Mouse (Mus musculus) kidney, embryonic 16.5 days (tissue): ENCODE measurements around the gene Tcea2. TPM values are rescaled to one million over a fixed set of nuclear protein-coding genes. Genes with fewer than 3 reads are reported as not detected.
A peak's percentile ranks its signal among the peaks of the same experiment; 100 is the strongest.

Experiments used
- ATAC-seq: fragments of 200-750 bp; cut with Nextera tagmentation; 2 replicates; pipeline ENCODE4 v1.8.0; 2017; ENCODE audit warnings: moderate TSS enrichment; ENCODE audit not compliant: low FRiP score, low TSS enrichment
- H3K27ac ChIP-seq: fragments of 300-500 bp; sonication (generic); 2 replicates; pipeline ENCODE4 v1.5.1; 2014; ENCODE audit warnings: low read length
- H3K27me3 ChIP-seq: fragments of 300-500 bp; sonication (generic); 2 replicates; pipeline ENCODE4 v1.6.1; 2014; ENCODE audit warnings: low read length, control low read depth, mixed read lengths; ENCODE audit not compliant: insufficient read depth
- H3K36me3 ChIP-seq: fragments of 300-500 bp; sonication (generic); 2 replicates; pipeline ENCODE4 v1.6.1; 2014; ENCODE audit warnings: low read length, control low read depth, mixed read lengths; ENCODE audit not compliant: insufficient read depth
- H3K4me1 ChIP-seq: fragments of 300-500 bp; sonication (generic); 2 replicates; pipeline ENCODE4 v1.6.1; 2014; ENCODE audit warnings: low read length, control low read depth, mixed read lengths; ENCODE audit not compliant: insufficient read depth
- H3K4me2 ChIP-seq: fragments of 300-500 bp; sonication (generic); replicated peaks from 2 replicates; pipeline ENCODE4 v1.6.1; 2014; ENCODE audit warnings: low read depth, low read length
- H3K4me3 ChIP-seq: fragments of 300-500 bp; sonication (generic); 2 replicates; pipeline ENCODE4 v1.5.1; 2014; ENCODE audit warnings: mild to moderate bottlenecking, low read length
- H3K9ac ChIP-seq: fragments of 300-500 bp; sonication (generic); replicated peaks from 2 replicates; pipeline ENCODE4 v1.6.1; 2014; ENCODE audit warnings: low read length
- H3K9me3 ChIP-seq: fragments of 300-500 bp; sonication (generic); 2 replicates; pipeline ENCODE4 v1.6.1; 2016; ENCODE audit warnings: low read length, control low read depth
- WGBS: fragments of 180-500 bp; shearing (Covaris S2); extraction: QIAGEN DNeasy Blood & Tissue Kit; methylation state at CpG from one replicate; pipeline ENCODE4 v1.1.7; 2014; 5-methylcytosine and 5-hydroxymethylcytosine counted together
- polyA plus RNA-seq: library from polyadenylated mRNA; unstranded; fragments of >200 nt; fragmentation: Nextera tagmentation; extraction: Ambion mirVana; gene quantifications from 2 replicates; pipeline ENCODE4 v1.2.1, GENCODE M21; 2015

The Tcea2 gene
- polyA plus RNA-seq, 1 experiment from 2014 or later: 29.3 TPM

GRCm38 (mm10) chr2:181671984-181672383, 8.1 kb upstream of the Tcea2 start:
- Histone ChIP-seq H3K9me3 (no peaks in the 10 kb centered on the region; the same call in 1 of the 2 replicates), H3K27ac (no peak overlapping the region), H3K36me3 (no peaks in the 10 kb centered on the region), H3K4me3 (peak overlapping the region; percentile 55; the same call in 1 of the 2 replicates), H3K4me2 (peak overlapping the region; percentile 72), H3K4me1 (peaks cover 28% of the 10 kb centered on the region), H3K9ac (no peak overlapping the region), H3K27me3 (peaks cover 53% of the 10 kb centered on the region)
- ATAC-seq: no peak
- 22% methylated on average over 7 of the region's 7 CpGs for WGBS

GRCm38 (mm10) chr2:181673501-181673900, 6.6 kb upstream of the Tcea2 start:
- H3K4me2 ChIP-seq: no peak overlapping the region
- H3K9ac ChIP-seq: no peak overlapping the region
- ATAC-seq: no peak
- no peaks in the 10 kb centered on the region for H3K9me3 ChIP-seq
- H3K27me3 ChIP-seq: peaks cover 49% of the 10 kb centered on the region
- H3K36me3 ChIP-seq: no peaks in the 10 kb centered on the region
- H3K27ac ChIP-seq: no peak overlapping the region
- WGBS: 56% methylated on average over 1 of the region's 1 CpGs
- no peak overlapping the region for H3K4me3 ChIP-seq
- peaks cover 28% of the 10 kb centered on the region for H3K4me1 ChIP-seq

GRCm38 (mm10) chr2:181674934-181675333, 5.2 kb upstream of the Tcea2 start:
- no peak for ATAC-seq
- H3K9ac ChIP-seq: no peak overlapping the region
- H3K4me1 ChIP-seq: peaks cover 33% of the 10 kb centered on the region
- H3K4me3 ChIP-seq: no peak overlapping the region
- H3K4me2 ChIP-seq: no peak overlapping the region
- H3K9me3 ChIP-seq: no peaks in the 10 kb centered on the region
- 78% methylated on average over 4 of the region's 4 CpGs for whole genome bisulfite sequencing
- H3K27me3 ChIP-seq: peaks cover 35% of the 10 kb centered on the region
- H3K27ac ChIP-seq: no peak overlapping the region
- H3K36me3 ChIP-seq: no peaks in the 10 kb centered on the region

GRCm38 (mm10) chr2:181675454-181675853, 4.7 kb upstream of the Tcea2 start:
- Histone ChIP-seq H3K4me1 (peaks cover 27% of the 10 kb centered on the region), H3K27ac (peak overlapping the region; percentile 63; the same call in 1 of the 2 replicates), H3K36me3 (no peaks in the 10 kb centered on the region), H3K9me3 (no peaks in the 10 kb centered on the region), H3K27me3 (peaks cover 30% of the 10 kb centered on the region), H3K9ac (peak overlapping the region; percentile 49; the same call in 1 of the 2 replicates), H3K4me3 (peak overlapping the region; percentile 27), H3K4me2 (peak overlapping the region; percentile 55)
- 2% methylated on average over 14 of the region's 14 CpGs for whole genome bisulfite sequencing
- ATAC-seq: peak; percentile 34

- Histone ChIP-seq H3K27me3 (peaks cover 20% of the 10 kb centered on the region), H3K4me1 (peaks cover 28% of the 10 kb centered on the region), H3K9me3 (no peaks in the 10 kb centered on the region), H3K9ac (no peak overlapping the region), H3K27ac (peak overlapping the region; percentile 63), H3K36me3 (no peaks in the 10 kb centered on the region), H3K4me2 (no peak overlapping the region), H3K4me3 (no peak overlapping the region)
- WGBS: 62% methylated on average over 2 of the region's 2 CpGs
- no peak for ATAC-seq
Observed at GRCm38 (mm10) chr2:181676424-181676823, 3.7 kb upstream of the Tcea2 start.

- Histone ChIP-seq H3K4me2 (no peak overlapping the region), H3K4me3 (no peak overlapping the region), H3K27me3 (peaks cover 12% of the 10 kb centered on the region), H3K27ac (peak overlapping the region; percentile 63), H3K9me3 (no peaks in the 10 kb centered on the region), H3K4me1 (peaks cover 27% of the 10 kb centered on the region), H3K36me3 (no peaks in the 10 kb centered on the region), H3K9ac (0 out of 2 replicates have a peak overlapping the region, but pooled peaks have one; percentile 22)
- no peak for ATAC-seq
- 72% methylated on average over 5 of the region's 5 CpGs for WGBS
Observed at GRCm38 (mm10) chr2:181677096-181677754, 2.9 kb upstream of the Tcea2 start.

- H3K9me3 ChIP-seq: no peaks in the 10 kb centered on the region
- peaks cover 7% of the 10 kb centered on the region for H3K27me3 ChIP-seq
- no peak for ATAC-seq
- no peaks in the 10 kb centered on the region for H3K36me3 ChIP-seq
- WGBS: 58% methylated on average over 3 of the region's 3 CpGs
- H3K9ac ChIP-seq: 0 out of 2 replicates have a peak overlapping the region, but pooled peaks have one; percentile 22
- H3K4me3 ChIP-seq: no peak overlapping the region
- peaks cover 27% of the 10 kb centered on the region for H3K4me1 ChIP-seq
- no peak overlapping the region for H3K4me2 ChIP-seq
- peak overlapping the region; percentile 63 for H3K27ac ChIP-seq
Observed at GRCm38 (mm10) chr2:181677755-181678098, 2.4 kb upstream of the Tcea2 start.

- ATAC-seq: peak; percentile 77
- Histone ChIP-seq H3K4me1 (peaks cover 27% of the 10 kb centered on the region), H3K9me3 (no peaks in the 10 kb centered on the region), H3K4me3 (no peak overlapping the region), H3K27ac (no peak overlapping the region), H3K9ac (no peak overlapping the region), H3K4me2 (no peak overlapping the region), H3K36me3 (no peaks in the 10 kb centered on the region), H3K27me3 (no peaks in the 10 kb centered on the region)
- 51% methylated on average over 1 of the region's 1 CpGs for WGBS
Observed at GRCm38 (mm10) chr2:181678780-181679179, 1.3 kb upstream of the Tcea2 start.

- WGBS: 12% methylated on average over 7 of the region's 7 CpGs
- no peaks in the 10 kb centered on the region for H3K36me3 ChIP-seq
- peak overlapping the region; percentile 84 for H3K9ac ChIP-seq
- peak; percentile 37 for ATAC-seq
- H3K4me2 ChIP-seq: peak overlapping the region; percentile 85
- H3K27ac ChIP-seq: no peak overlapping the region
- H3K27me3 ChIP-seq: no peaks in the 10 kb centered on the region
- peak overlapping the region; percentile 66 for H3K4me3 ChIP-seq
- H3K4me1 ChIP-seq: peaks cover 18% of the 10 kb centered on the region
- H3K9me3 ChIP-seq: no peaks in the 10 kb centered on the region
Observed at GRCm38 (mm10) chr2:181680716-181681117, 607 bp downstream of the Tcea2 start.

- Histone ChIP-seq H3K9ac (no peak overlapping the region), H3K27me3 (no peaks in the 10 kb centered on the region), H3K36me3 (peaks cover 7% of the 10 kb centered on the region; the same call in 1 of the 2 replicates), H3K9me3 (no peaks in the 10 kb centered on the region), H3K4me3 (no peak overlapping the region), H3K4me1 (peaks cover 14% of the 10 kb centered on the region), H3K27ac (no peak overlapping the region), H3K4me2 (no peak overlapping the region)
- WGBS: 82% methylated on average over 1 of the region's 1 CpGs
- no peak for ATAC-seq
Observed at GRCm38 (mm10) chr2:181681978-181682377, 1.9 kb downstream of the Tcea2 start.
